Mouse (Mus musculus) heart, postnatal 0 days (tissue): Measurements from ENCODE around the gene Ferd3l. TPM values are rescaled to one million over a fixed set of nuclear protein-coding genes. Genes with fewer than 3 reads are reported as not detected.

Experiments used
- ATAC-seq: fragments of 200-750 bp; cut with Nextera tagmentation; 2 replicates; pipeline ENCODE4 v1.8.0; 2017; ENCODE audit warnings: low read depth, moderate number of reproducible peaks, moderate library complexity; ENCODE audit not compliant: insufficient read depth
- DNase-seq: peaks from one replicate; pipeline ENCODE4 v3.0.0-alpha.2; 2016; ENCODE audit warnings: low spot score
- H3K27ac ChIP-seq: fragments of 300-500 bp; sonication (generic); 2 replicates; pipeline ENCODE4 v1.5.1; 2014; ENCODE audit warnings: low read depth, mild to moderate bottlenecking
- H3K27me3 ChIP-seq: fragments of 300-500 bp; sonication (generic); 2 replicates; pipeline ENCODE4 v1.6.1; 2014; ENCODE audit warnings: low read length, mixed read lengths; ENCODE audit not compliant: control insufficient read depth, insufficient read depth
- H3K36me3 ChIP-seq: fragments of 300-500 bp; sonication (generic); replicated peaks from 2 replicates; pipeline ENCODE4 v1.6.1; 2014; ENCODE audit warnings: low read length, mixed read lengths; ENCODE audit not compliant: control insufficient read depth, insufficient read depth
- H3K4me1 ChIP-seq: fragments of 300-500 bp; sonication (generic); 2 replicates; pipeline ENCODE4 v1.6.1; 2014; ENCODE audit warnings: antibody characterized with exemption; ENCODE audit not compliant: control insufficient read depth, insufficient read depth
- H3K4me2 ChIP-seq: fragments of 300-500 bp; sonication (generic); 2 replicates; pipeline ENCODE4 v1.6.1; 2014; ENCODE audit warnings: low read depth, mild to moderate bottlenecking, low read length, moderate library complexity
- H3K4me3 ChIP-seq: fragments of 300-500 bp; sonication (generic); 2 replicates; pipeline ENCODE4 v1.5.1; 2014; ENCODE audit warnings: low read depth, low read length
- H3K9ac ChIP-seq: fragments of 300-500 bp; sonication (generic); replicated peaks from 2 replicates; pipeline ENCODE4 v1.6.1; 2014; ENCODE audit warnings: low read depth, low read length, mixed read lengths
- H3K9me3 ChIP-seq: fragments of 300-500 bp; sonication (generic); replicated peaks from 2 replicates; pipeline ENCODE4 v1.6.1; 2016; ENCODE audit warnings: low read length; ENCODE audit not compliant: control insufficient read depth
- CTCF ChIP-seq: IDR thresholded peaks from 2 replicates; pipeline ENCODE4 v1.5.1; 2016; ENCODE audit warnings: antibody characterized with exemption, control low read depth, low read depth
- EP300 ChIP-seq: IDR thresholded peaks from 2 replicates; pipeline ENCODE4 v1.6.1; 2016; ENCODE audit warnings: antibody characterized with exemption, low read depth
- WGBS: fragments of 180-500 bp; shearing (Covaris S2); extraction: QIAGEN DNeasy Blood & Tissue Kit; methylation state at CpG from one replicate; pipeline ENCODE4 v1.1.7; 2014; 5-methylcytosine and 5-hydroxymethylcytosine counted together
- polyA plus RNA-seq: library from polyadenylated mRNA; unstranded; fragments of >200 nt; fragmentation: Nextera tagmentation; extraction: Ambion mirVana; gene quantifications from 2 replicates; pipeline ENCODE4 v1.2.1, GENCODE M21; 2015
- total RNA-seq: library from RNA; depleted of rRNA; stranded (reverse); fragments of >200 nt; gene quantifications from 2 replicates; pipeline ENCODE4 v1.2.3, GENCODE M21; 2014; ENCODE audit warnings: low replicate concordance

The Ferd3l gene
- total and polyA plus RNA-seq, 2 experiments from 2014 or later = not detected

DNA sequence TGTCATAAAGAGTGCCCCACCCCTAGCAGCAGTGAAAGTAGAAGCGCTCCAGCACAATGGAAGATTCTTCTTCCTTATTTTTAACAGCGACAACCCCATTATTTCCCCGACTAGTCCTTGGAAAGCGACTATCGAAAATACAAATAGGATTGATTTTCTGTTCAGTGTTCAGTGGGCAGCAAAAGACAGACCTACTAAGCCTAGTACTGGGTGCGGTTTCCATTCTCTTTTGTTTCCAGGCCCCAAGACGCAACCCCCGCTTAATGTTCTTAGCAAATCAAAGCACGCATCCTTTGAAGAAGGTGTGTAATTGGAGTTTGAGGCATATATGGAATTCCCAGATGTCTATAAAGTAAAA lies 34.5 kb downstream of the Ferd3l start:
- peaks cover 95% of the 10 kb centered on the region for H3K27me3 ChIP-seq
- ATAC-seq = no peak
- DNase-seq = no peak
- H3K4me2 ChIP-seq = no peak overlapping the region
- H3K27ac ChIP-seq = no peak overlapping the region
- no peak overlapping the region for H3K9ac ChIP-seq
- H3K4me3 ChIP-seq = no peak overlapping the region
- H3K36me3 ChIP-seq = no peaks in the 10 kb centered on the region
- H3K9me3 ChIP-seq = no peaks in the 10 kb centered on the region
- 0 out of 2 replicates have a peak, but pooled peaks cover 9% of the 10 kb centered on the region for H3K4me1 ChIP-seq
- WGBS = 40% methylated on average over 9 of the region's 9 CpGs
- no peak for TF ChIP-seq CTCF
- no peak for TF ChIP-seq EP300

DNA sequence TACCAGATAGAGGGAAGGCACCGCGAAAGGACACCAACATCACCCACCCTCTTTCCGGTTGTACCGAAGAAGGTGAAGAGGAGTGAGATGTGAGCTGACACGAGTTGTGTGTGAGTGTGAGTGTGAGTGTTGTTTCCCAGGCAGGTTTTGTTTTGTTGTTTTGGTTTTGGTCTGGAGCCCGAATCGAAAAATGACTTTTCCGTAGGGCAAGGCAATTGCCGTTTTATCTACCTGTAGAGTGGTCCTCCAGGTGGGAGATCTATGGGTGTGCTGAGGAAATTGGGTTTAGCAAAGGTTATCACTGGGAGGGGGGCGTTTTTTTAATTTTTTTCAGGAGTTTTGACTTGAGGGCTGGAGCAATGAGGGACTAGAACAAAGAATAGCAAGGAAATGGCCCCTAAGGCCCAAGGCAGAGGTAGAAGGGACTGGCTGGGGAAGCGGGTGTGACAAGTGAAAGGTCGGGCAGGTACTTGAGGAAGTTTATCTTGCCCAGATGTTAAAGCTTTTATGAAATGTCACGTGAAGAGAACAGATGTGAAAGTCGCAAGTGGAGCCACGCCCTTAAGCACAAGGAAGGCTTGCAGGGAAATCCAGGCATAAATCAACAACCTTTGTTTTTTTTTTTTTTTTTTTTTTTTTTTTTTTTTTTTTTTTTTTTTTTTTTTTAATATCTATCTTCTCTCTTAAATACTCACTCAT lies 35.6 kb downstream of the Ferd3l start:
- ATAC-seq = no peak
- no peak for DNase-seq
- no peak overlapping the region for H3K4me2 ChIP-seq
- no peaks in the 10 kb centered on the region for H3K36me3 ChIP-seq
- WGBS = 28% methylated on average over 15 of the region's 15 CpGs
- peaks cover 95% of the 10 kb centered on the region for H3K27me3 ChIP-seq
- 0 out of 2 replicates have a peak, but pooled peaks cover 8% of the 10 kb centered on the region for H3K4me1 ChIP-seq
- H3K9ac ChIP-seq = no peak overlapping the region
- TF ChIP-seq EP300 = no peak
- TF ChIP-seq CTCF = no peak
- no peak overlapping the region for H3K27ac ChIP-seq
- no peak overlapping the region for H3K4me3 ChIP-seq
- no peaks in the 10 kb centered on the region for H3K9me3 ChIP-seq

DNA sequence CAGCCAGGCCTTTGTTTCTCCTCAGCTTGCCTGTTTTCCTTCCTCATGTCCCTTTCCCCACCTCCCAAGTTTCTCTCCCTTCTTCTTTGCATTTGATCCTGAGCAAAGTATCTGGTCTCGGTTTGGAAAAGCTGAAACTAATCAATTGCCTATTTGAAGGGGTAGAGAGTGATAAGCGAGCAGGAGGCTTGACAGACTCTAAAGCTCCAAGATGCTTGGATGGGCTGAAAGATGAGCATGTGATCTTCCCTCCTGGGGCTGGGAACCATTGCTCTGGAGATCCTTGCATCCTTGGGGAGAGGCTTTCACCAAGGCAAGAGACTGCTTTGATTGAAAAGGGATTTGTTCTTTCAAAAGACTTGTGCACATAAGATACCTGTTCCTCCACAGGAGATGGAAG lies 36.2 kb downstream of the Ferd3l start:
- H3K36me3 ChIP-seq = no peaks in the 10 kb centered on the region
- ATAC-seq (no peak), DNase-seq (no peak)
- H3K4me2 ChIP-seq = no peak overlapping the region
- H3K9ac ChIP-seq = no peak overlapping the region
- 40% methylated on average over 2 of the region's 2 CpGs for WGBS
- no peak overlapping the region for H3K27ac ChIP-seq
- TF ChIP-seq EP300 (no peak), CTCF (no peak)
- peaks cover 95% of the 10 kb centered on the region for H3K27me3 ChIP-seq
- no peak overlapping the region for H3K4me3 ChIP-seq
- H3K9me3 ChIP-seq = no peaks in the 10 kb centered on the region
- H3K4me1 ChIP-seq = 0 out of 2 replicates have a peak, but pooled peaks cover 3% of the 10 kb centered on the region

DNA sequence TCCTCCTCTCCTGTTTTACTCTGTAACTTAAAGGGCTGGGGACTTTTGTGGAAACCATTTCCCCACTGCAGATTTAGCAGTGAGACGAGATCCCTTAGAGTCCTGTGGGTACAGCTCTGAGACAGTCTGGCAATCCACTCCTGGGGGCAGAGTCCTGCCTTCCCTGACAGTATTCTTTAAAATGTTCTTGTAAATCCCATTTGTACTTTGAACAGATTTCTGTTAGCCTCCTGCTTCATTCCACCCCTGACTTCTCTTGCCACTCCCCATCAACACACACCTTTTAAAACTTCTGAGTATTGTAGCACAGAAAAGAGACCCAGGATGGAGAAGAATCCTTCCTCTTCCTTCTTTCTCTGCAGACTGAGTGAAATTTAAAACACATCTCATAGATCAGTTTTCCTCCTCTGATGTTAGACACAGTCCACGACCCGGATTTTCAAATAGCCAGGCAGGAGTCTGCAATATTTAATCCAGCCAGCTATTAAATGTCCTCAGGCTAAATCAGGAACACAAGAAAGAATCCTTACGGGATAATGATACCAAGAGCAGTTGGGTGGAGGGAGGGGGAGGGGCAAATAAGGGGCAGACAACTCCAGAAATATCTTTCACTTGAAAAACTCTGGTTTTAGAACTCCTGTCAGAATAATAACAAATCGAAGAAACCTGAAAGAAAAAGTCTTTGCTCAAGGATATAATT lies 37.6 kb downstream of the Ferd3l start:
- H3K27ac ChIP-seq = no peak overlapping the region

DNA sequence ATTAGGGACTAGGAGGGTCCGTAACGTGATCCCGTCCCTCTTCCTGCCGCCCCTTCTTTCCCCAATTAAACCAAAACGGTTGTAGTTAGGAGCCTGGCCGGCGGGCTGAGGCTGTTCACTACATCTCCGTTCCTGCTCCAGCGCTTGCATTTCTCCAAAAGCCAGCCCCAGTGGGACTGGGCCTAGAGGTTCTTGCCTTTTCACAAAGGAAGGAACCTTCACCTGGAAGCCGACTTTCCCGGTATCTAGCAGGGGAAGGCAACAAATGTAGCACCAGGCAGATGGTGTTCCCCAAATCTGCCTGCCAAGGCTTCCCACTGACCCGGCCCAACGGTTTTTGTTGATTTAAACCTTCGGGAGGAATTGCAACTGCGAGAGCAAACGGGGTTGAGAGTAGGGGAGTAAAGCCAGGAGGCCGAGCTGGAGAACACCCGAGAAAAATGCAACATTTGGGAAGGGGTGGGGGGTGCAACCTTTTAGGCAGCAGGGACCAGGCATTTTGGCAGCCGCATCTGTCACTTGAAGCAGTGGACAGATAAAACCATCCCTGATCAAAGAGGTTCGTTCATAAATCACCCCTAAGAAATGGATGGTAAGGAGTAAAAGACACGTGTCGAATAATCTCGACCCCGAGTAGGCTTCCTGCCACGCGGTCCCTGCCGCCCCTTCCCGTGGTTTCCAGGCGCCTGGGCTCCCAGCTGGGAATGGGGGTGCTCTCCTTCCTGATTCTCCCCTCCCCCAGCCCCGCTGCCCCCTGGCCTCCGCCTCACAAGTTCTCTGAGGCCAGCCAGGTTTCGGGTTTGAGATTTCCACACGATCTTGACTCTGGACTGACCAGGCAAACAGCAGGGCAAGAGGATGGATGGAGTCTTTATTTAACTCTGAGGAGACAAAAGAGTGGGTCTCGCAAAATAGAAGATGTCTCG lies 38.5 kb downstream of the Ferd3l start:
- no peak overlapping the region for H3K9ac ChIP-seq
- H3K27me3 ChIP-seq = peaks cover 97% of the 10 kb centered on the region
- H3K36me3 ChIP-seq = no peaks in the 10 kb centered on the region
- H3K4me1 ChIP-seq = 0 out of 2 replicates have a peak, but pooled peaks cover 3% of the 10 kb centered on the region
- peak overlapping the region; percentile 53 for H3K4me2 ChIP-seq
- ATAC-seq (no peak), DNase-seq (no peak)
- H3K9me3 ChIP-seq = no peaks in the 10 kb centered on the region
- peak overlapping the region; percentile 32 for H3K4me3 ChIP-seq
- TF ChIP-seq CTCF = no peak
- no peak for TF ChIP-seq EP300
- 2% methylated on average over 35 of the region's 35 CpGs for WGBS
- H3K27ac ChIP-seq = no peak overlapping the region

More for the DNA sequence above, 37.6 kb downstream of the Ferd3l start:
- Histone ChIP-seq H3K27me3 (peaks cover 97% of the 10 kb centered on the region), H3K36me3 (no peaks in the 10 kb centered on the region), H3K4me1 (0 out of 2 replicates have a peak, but pooled peaks cover 3% of the 10 kb centered on the region), H3K4me2 (no peak overlapping the region), H3K4me3 (no peak overlapping the region), H3K9me3 (no peaks in the 10 kb centered on the region), H3K9ac (no peak overlapping the region)
- DNase-seq = no peak
- ATAC-seq = no peak
- TF ChIP-seq CTCF (no peak), EP300 (no peak)
- 12% methylated on average over 5 of the region's 5 CpGs for WGBS
